Mouse (Mus musculus): ENCODE measurements around the gene Ulk4.

DNA sequence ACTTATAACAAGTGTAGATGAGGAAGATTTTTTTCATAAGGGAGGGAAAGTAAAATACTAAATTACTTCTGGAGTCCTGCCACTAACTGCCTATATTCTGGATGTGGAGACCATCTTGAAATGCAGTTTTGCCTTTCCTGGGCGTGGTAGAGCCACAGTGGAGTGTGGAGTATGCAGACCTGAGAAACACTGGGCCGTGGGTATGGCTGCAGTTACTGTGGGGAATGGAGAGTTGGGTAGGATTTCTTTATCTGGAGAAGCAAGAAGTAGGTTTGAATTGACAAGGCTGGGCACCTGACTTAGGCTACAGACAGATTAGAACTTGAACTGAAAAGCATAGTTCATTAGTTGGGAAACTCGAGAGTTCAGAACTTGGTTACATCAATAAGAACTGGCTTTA, 332.8 kb downstream of the Ulk4 start:
- TF ChIP-seq EP300 (IDR thresholded peaks at IDR 0.05; ENCODE audit: low read depth) (no peak), CTCF (IDR thresholded peaks at IDR 0.05; ENCODE audit: low read depth) (no peak)

Data from liver, postnatal 0 days (tissue).